Mouse (Mus musculus): Measurements from ENCODE around the gene Ceacam1.
"Not testable (repeated sequence)": the region's sequence is repeated elsewhere in the genome, so short reads cannot be mapped to it uniquely, and the experiment has no call there.

- TF ChIP-seq CTCF (IDR thresholded peaks at IDR 0.05; ENCODE audit: borderline replicate concordance, extremely low read depth, insufficient read depth, insufficient read length); POLR2A (IDR thresholded peaks at IDR 0.05; ENCODE audit: borderline replicate concordance, extremely low read depth, insufficient read depth, insufficient read length, poor library complexity, severe bottlenecking): not testable (repeated sequence)
These were observed 320 bp upstream of the Ceacam1 start for GRCm38 (mm10) chr7:25477752-25478093.
